Mouse (Mus musculus): ENCODE measurements at regions not wholly inside any gene's neighbourhood (a gene's known extent, or its start where the extent isn't known, plus 50 kb on each side); places are given as distances from the start of the nearest gene placed in this dataset.

DNA sequence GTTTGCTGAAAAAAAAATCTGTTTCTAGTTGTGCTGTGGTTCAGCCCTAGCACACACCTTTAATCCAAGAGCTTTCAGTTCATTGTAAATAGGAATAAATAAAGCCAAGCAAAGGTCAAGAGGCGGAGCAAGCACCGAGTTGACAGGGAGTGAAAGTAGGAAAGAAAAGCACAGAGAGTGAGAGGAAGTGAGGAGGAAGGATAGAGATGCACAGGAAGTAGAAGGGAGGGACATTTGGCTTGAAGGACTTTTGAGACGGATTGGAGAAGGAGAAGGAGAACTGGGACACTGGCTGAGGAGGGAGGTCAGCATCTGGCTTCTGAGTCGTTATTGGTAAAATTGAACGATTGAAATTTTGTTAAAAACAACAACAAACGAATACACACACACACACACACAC is 402.0 kb upstream of the Igfbp7 start:
- in situ Hi-C loops (cut with MboI; ENCODE audit: low pct_ligation_motif_present, low pct_unique_long_range_greater_than_20kb, low sequenced_read_pairs) = loop anchor here (25.0 kb wide), 1 partner anchor 348 kb away; no protein-coding TSS in a partner anchor
- no peaks in the 10 kb centered on the region for H3K27me3 ChIP-seq (replicated peaks)
- TF ChIP-seq IRF4 (IDR thresholded peaks at IDR 0.05; ENCODE audit: low read depth, low read length) (0 out of 2 replicates have a peak, but pooled peaks have one; percentile 13), NRF1 (IDR thresholded peaks at IDR 0.05; ENCODE audit: low read depth, low read length) (no peak), HCFC1 (IDR thresholded peaks at IDR 0.05; ENCODE audit: low read depth, low read length) (peak; percentile 76), NELFE (IDR thresholded peaks at IDR 0.05; ENCODE audit: low read depth, low read length) (peak; percentile 34; the same call in 1 of the 2 replicates)

GRCm38 (mm10) chr5:77807726-77808125 is 399.9 kb upstream of the Igfbp7 start:
- in situ Hi-C loops (cut with MboI; ENCODE audit: low pct_ligation_motif_present, low pct_unique_long_range_greater_than_20kb, low sequenced_read_pairs) = loop anchor here (25.0 kb wide), 1 partner anchor 345 kb away; no protein-coding TSS in a partner anchor
- DNase-seq (ENCODE audit: extremely low read depth) = peak; percentile 68

More for the DNA sequence above, 402.0 kb upstream of the Igfbp7 start:
- DNase-seq (ENCODE audit: extremely low read depth) = peak; percentile 12
- no peak overlapping the region for H3K9ac ChIP-seq (ENCODE audit: insufficient read depth, low read depth)
- no peaks in the 10 kb centered on the region for H3K9me3 ChIP-seq (replicated peaks; ENCODE audit: low read length)
- H3K36me3 ChIP-seq (replicated peaks in 1 of 2; ENCODE audit: control insufficient read depth in 1 of 2, insufficient read depth in 1 of 2, low read length in 1 of 2) = no peaks in the 10 kb centered on the region
- H3K4me3 ChIP-seq (replicated peaks in 1 of 3; ENCODE audit: low read depth in 2 of 3, low read length in 2 of 3, poor library complexity in 1 of 3) = no peak overlapping the region
- H3K4me2 ChIP-seq (ENCODE audit: insufficient read depth, low read depth, poor library complexity, severe bottlenecking) = no peak overlapping the region
- dilution Hi-C loops (cut with MboI; ENCODE audit: extremely low pct_ligation_motif_present, extremely low pct_unique_long_range_greater_than_20kb, low sequenced_read_pairs) = no loop called here
- H3K27ac ChIP-seq (ENCODE audit: insufficient read depth, low read depth) = no peak overlapping the region
- no peaks in the 10 kb centered on the region for H3K79me2 ChIP-seq (replicated peaks; ENCODE audit: control insufficient read depth, extremely low read depth, insufficient read depth, poor library complexity, severe bottlenecking)
- H3K4me1 ChIP-seq (ENCODE audit: control insufficient read depth in 1 of 2, insufficient read depth in 2 of 2) = peaks cover 0 to under 1% of the 10 kb centered on the region in 2 experiments; a peak in 1 of 4 replicates

DNA sequence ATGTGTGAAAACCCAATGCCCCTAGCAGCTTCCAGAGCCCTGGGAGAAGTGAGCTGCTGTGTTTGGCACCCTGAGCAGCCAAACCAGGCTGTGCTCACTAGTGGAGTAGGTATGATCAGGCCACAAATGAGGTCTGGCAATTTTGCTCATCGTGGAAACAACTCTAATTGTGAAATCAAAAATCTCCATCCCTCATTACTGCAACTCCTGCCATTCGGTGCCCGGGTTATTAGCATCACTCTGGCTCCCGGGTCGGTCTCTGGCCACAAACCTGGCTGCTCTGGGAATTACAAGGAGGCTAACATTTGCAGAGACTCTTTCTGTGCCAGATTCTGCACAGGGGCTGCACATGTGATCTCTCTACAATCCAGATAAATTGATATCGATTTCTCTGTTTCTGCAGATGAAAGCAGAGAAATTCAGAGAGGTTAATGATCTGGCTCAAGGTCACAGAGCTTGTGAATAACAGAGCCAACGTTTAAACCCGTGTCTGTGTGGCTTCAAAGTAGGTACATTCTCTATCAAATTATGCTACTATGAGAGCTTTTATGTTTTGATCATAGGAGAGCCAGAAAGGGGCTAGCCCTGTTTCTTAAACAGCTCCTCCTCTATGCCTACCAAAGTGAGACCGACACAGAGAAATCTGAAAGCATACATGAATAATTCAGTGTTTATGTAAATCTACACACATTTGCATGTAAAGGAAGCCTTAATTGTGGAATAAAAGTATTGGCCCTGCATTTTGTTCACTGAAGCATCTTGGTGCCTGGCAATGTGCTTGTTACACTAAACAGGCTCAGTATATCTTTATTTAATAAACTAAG is 398.7 kb upstream of the Igfbp7 start:
- Histone ChIP-seq H3K4me2 (ENCODE audit: insufficient read depth, low read depth, poor library complexity, severe bottlenecking) (no peak overlapping the region), H3K79me2 (replicated peaks; ENCODE audit: control insufficient read depth, extremely low read depth, insufficient read depth, poor library complexity, severe bottlenecking) (no peaks in the 10 kb centered on the region), H3K4me1 (ENCODE audit: control insufficient read depth in 1 of 2, insufficient read depth in 2 of 2) (no peaks in the 10 kb centered on the region), H3K27me3 (replicated peaks) (no peaks in the 10 kb centered on the region), H3K4me3 (replicated peaks in 1 of 3; ENCODE audit: low read depth in 2 of 3, low read length in 2 of 3, poor library complexity in 1 of 3) (no peak overlapping the region), H3K27ac (ENCODE audit: insufficient read depth, low read depth) (no peak overlapping the region), H3K9ac (ENCODE audit: insufficient read depth, low read depth) (no peak overlapping the region), H3K36me3 (replicated peaks in 1 of 2; ENCODE audit: control insufficient read depth in 1 of 2, insufficient read depth in 1 of 2, low read length in 1 of 2) (no peaks in the 10 kb centered on the region), H3K9me3 (replicated peaks; ENCODE audit: low read length) (no peaks in the 10 kb centered on the region)
- in situ Hi-C loops (cut with MboI; ENCODE audit: low pct_ligation_motif_present, low pct_unique_long_range_greater_than_20kb, low sequenced_read_pairs) (loop anchor here (25.0 kb wide), 1 partner anchor 344 kb away; no protein-coding TSS in a partner anchor), dilution Hi-C loops (cut with MboI; ENCODE audit: extremely low pct_ligation_motif_present, extremely low pct_unique_long_range_greater_than_20kb, low sequenced_read_pairs) (no loop called here)
- TF ChIP-seq IRF4 (IDR thresholded peaks at IDR 0.05; ENCODE audit: low read depth, low read length) (no peak), MAX (IDR thresholded peaks at IDR 0.05; ENCODE audit: low read length) (no peak), BHLHE40 (IDR thresholded peaks at IDR 0.05; ENCODE audit: low read depth, low read length) (no peak), KAT2A (IDR thresholded peaks at IDR 0.05; ENCODE audit: insufficient replicate concordance, low read length) (no peak), RAD21 (IDR thresholded peaks at IDR 0.05; ENCODE audit: low read depth, low read length) (no peak), JUND (conservative IDR thresholded peaks at IDR 0.05; ENCODE audit: low read depth, low read length) (no peak), ZMIZ1 (IDR thresholded peaks at IDR 0.05; ENCODE audit: low read depth, low read length) (no peak), ZKSCAN1 (IDR thresholded peaks at IDR 0.05; ENCODE audit: borderline replicate concordance, low read depth, low read length) (no peak), POLR2A (IDR thresholded peaks at IDR 0.05; ENCODE audit: low read depth, low read length) (no peak), MAFK (IDR thresholded peaks at IDR 0.05; ENCODE audit: insufficient replicate concordance, low read length) (no peak), USF1 (IDR thresholded peaks at IDR 0.05; ENCODE audit: low read depth, low read length) (no peak)
- no peak for DNase-seq (ENCODE audit: extremely low read depth)

More at GRCm38 (mm10) chr5:77807726-77808125, 399.9 kb upstream of the Igfbp7 start:
- Histone ChIP-seq H3K9ac (ENCODE audit: insufficient read depth, low read depth) (no peak overlapping the region), H3K36me3 (replicated peaks in 1 of 2; ENCODE audit: control insufficient read depth in 1 of 2, insufficient read depth in 1 of 2, low read length in 1 of 2) (no peaks in the 10 kb centered on the region), H3K4me2 (ENCODE audit: insufficient read depth, low read depth, poor library complexity, severe bottlenecking) (no peak overlapping the region; the same call in 1 of the 2 replicates), H3K27ac (ENCODE audit: insufficient read depth, low read depth) (no peak overlapping the region), H3K4me1 (ENCODE audit: control insufficient read depth in 1 of 2, insufficient read depth in 2 of 2) (no peaks in the 10 kb centered on the region), H3K9me3 (replicated peaks; ENCODE audit: low read length) (no peaks in the 10 kb centered on the region), H3K4me3 (replicated peaks in 1 of 3; ENCODE audit: low read depth in 2 of 3, low read length in 2 of 3, poor library complexity in 1 of 3) (no peak overlapping the region), H3K79me2 (replicated peaks; ENCODE audit: control insufficient read depth, extremely low read depth, insufficient read depth, poor library complexity, severe bottlenecking) (no peaks in the 10 kb centered on the region), H3K27me3 (replicated peaks) (no peaks in the 10 kb centered on the region)
- TF ChIP-seq JUN (IDR thresholded peaks at IDR 0.05; ENCODE audit: insufficient read depth, low read depth, low read length) (no peak), SMC3 (IDR thresholded peaks at IDR 0.05; ENCODE audit: low read depth, low read length) (peak; percentile 67), RAD21 (IDR thresholded peaks at IDR 0.05; ENCODE audit: low read depth, low read length) (peak; percentile 86), CTCF (conservative IDR thresholded peaks at IDR 0.05 in 1 of 2, IDR thresholded peaks at IDR 0.05 in 1 of 2; ENCODE audit: low read depth in 2 of 2, low read length in 2 of 2) (peak; percentile 79 to 82), EP300 (IDR thresholded peaks at IDR 0.05; ENCODE audit: low read length) (no peak), RCOR1 (conservative IDR thresholded peaks at IDR 0.05; ENCODE audit: low read depth, low read length) (no peak)
- dilution Hi-C loops (cut with MboI; ENCODE audit: extremely low pct_ligation_motif_present, extremely low pct_unique_long_range_greater_than_20kb, low sequenced_read_pairs) = no loop called here
